Mouse (Mus musculus) lung, adult 2 months (tissue): ENCODE measurements around the gene C77080.

Source experiments
- CTCF ChIP-seq: fragments of 200-500 bp; IDR thresholded peaks from 2 replicates; pipeline ENCODE4 v1.5.1; 2011; ENCODE audit warnings: mild to moderate bottlenecking, low read length, control low read depth; ENCODE audit not compliant: insufficient read depth
- POLR2A ChIP-seq: fragments of 200-500 bp; IDR thresholded peaks from 2 replicates; pipeline ENCODE4 v1.6.1; 2011; ENCODE audit warnings: low read depth, mild to moderate bottlenecking, control low read depth, low read length, borderline replicate concordance; ENCODE audit errors: extremely low read depth

- TF ChIP-seq CTCF (no peak), POLR2A (no peak)
Observed at GRCm38 (mm10) chr4:129242761-129243160, 18.4 kb downstream of the C77080 start.
